Mouse (Mus musculus) A20 (cell line): ENCODE data around the gene Lars2.

Source experiments
- DNase-seq: peaks from one replicate; pipeline ENCODE4 v3.0.0-alpha.2; 2011; ENCODE audit warnings: low read depth, low spot score

Lars2 gene

DNA sequence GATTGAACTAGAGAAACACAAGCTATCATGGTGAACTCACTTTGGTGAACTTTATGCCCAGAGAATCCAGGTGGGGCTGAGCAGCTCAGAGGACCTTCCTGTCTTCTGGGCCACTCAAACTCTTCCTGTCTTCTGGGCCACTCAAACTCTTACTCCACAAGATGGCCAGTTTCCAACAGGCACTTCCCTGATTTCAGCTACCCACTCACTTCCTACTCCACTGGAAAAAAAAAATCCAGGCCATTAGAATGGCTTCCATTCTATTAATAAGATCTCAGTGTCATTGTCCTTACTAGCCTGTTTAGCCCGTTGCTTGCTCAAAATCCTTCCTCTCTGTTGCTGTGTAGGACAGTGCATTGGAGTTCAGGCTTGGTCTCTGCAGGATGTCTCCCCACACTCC is 108.8 kb downstream of the Lars2 start:
- DNase-seq, result no peak

DNA sequence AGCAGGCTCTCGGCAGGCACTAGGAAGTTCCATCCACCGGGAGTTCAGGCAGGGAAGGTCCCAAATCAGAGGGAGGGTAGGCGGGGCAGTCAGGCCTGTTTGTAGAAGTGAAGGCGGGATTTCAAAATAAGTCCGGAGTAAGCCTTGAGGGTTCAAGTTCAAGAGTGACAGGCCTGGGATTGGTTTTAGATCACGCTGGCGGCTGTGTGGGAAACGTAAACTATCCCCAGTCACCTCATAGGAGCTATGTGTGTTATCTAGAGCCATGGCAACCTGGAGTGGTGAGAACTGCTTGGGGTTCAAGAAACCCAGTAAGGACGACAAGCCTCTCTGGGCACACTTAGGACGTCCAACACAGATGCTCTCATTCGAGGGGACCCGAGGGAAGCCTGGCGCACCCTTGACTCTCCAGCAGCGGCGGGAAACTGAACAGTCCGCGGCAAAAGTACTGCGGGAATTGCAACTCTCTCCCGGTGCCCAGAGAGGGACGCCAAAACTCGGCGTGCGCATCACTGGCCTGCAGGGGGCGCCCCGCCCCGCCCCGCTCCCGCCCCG is 111.4 kb downstream of the Lars2 start:
- peak; percentile 68 for DNase-seq

DNA sequence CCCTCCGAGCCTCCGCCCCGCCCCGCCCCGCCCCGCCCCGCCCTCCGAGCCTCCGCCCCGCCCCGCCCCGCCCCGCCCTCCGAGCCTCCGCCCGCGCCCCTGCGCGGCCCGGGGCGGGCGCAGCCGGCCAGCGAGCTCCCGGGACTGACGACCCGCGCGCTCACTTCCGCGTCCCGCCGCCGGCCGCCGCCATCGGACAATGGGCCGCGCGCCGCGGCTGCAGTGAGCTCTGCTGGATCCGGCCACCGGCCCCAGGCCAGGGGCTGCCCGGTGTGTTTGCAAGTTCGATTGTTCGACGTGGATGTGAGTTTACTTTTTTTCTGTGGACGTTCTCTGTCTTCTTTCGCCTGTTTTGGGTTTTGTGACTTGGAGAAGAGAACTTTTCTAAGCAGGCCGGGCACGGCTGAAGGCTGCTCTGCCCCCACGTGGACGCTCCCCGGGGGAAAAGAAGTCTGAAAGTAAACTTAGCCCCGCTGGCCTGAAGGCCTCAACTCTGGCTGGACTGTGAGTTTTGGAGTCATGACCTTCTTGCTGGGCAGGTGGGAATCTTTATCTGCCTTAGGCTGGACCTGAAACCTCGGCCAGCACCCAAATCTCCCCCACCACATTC is 112.0 kb downstream of the Lars2 start, which contains the start of gene Limd1:
Gene Limd1, plus strand, starts transcription at position 121 of the 610 bp plus-strand sequence.
- DNase-seq, result peak; percentile 87

DNA sequence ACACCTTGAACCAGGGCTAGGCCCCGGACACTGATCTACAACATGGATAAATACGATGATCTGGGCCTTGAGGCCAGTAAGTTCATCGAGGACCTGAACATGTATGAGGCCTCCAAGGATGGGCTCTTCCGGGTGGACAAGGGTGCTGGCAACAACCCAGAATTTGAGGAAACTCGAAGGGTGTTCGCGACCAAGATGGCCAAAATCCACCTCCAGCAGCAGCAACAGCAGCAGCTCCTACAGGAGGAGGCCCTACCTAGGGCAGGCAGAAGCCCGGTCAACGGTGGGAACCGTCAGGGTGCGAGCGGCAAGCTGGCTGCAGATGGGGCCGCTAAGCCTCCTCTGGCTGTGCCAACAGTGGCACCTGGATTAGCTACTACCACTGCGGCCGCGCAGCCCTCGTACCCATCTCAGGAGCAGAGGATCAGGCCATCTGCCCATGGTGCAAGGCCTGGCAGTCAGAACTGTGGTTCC is 112.5 kb downstream of the Lars2 start:
- DNase-seq, result peak; percentile 77

DNA sequence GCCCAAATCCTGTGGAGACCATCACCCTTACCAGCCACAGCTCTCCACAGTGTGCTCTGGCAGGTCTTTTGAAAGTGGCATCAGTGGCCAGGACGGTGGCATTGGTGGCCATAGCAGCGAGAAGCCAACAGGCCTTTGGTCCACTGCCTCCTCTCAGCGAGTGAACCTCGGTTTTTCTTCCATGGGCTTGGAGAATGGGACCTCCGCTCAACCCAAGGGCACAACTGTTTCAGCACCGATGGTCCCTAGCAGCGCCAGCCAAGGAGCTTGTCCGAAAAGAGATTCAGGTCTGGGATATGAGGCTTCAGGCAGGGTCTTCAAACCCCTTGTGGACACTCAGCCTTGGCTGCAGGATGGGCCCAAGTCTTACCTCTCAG is 113.1 kb downstream of the Lars2 start:
- DNase-seq, result no peak

DNA sequence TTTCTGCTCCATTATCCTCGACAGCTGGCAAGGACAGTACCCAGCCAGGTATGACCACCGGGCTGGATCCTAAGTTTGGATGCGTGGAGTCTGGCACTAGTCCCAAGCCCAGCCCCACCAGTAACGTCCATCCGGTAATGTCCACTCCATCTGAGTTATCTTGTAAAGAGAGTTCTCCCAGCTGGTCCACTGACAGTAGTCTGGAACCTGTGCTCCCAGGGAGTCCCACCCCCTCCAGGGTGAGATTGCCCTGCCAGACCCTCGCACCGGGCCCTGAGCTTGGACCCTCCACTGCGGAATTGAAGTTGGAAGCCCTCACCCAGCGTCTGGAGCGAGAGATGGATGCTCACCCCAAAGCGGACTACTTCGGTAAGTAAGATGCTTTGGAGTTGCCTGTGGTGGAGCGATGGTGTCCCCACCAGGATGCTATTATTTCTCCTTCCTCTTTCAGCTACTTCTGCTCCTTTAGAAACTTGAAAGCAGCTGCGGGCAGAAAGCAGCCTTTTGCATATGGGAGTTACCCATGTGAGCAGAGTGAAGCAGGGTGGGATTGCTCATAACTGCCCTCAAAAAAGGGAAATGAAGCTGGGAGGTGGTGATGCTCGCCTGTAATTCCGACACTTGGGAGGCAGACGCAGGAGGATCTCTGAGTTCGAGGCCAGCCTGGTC is 113.7 kb downstream of the Lars2 start:
- peak; percentile 93 for DNase-seq

DNA sequence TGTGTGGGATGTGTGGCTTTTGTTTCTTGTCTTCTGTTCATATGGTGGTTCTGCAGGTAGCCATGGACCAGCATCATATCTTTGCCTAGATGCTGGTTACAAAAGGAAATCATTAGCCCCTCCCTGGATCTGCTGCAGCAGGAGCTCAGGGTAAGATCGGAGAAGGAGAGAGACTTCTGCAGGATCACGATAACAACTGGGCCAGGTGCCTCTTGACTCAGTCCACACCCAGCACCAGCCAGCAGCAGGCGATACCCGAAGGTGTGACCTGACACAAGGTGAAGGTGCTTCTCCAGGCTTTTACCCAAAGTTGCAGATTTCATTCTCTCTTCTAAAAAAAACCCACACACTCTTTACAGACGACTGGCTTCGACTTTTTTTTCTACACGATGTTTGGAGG is 114.4 kb downstream of the Lars2 start:
- DNase-seq, result peak; percentile 62

DNA sequence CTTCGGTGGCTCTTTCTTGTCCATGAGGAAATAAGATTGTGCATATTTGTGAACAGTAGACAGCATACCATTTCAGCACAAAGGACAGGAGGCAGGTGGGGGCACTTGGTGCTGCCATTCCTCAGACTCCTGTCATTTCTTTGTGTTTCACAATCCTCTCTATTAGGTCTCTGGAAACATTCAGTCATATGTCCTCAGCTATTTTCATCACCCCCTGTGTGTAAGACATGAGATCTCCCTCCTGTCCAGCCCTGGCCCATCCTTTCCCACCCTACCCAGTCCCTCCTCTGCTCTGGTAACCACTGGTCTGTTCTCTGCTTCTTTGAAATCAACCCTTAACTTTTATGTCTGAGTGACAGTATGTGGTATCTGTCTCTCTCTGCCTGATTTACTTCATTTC is 116.9 kb downstream of the Lars2 start:
- no peak for DNase-seq

DNA sequence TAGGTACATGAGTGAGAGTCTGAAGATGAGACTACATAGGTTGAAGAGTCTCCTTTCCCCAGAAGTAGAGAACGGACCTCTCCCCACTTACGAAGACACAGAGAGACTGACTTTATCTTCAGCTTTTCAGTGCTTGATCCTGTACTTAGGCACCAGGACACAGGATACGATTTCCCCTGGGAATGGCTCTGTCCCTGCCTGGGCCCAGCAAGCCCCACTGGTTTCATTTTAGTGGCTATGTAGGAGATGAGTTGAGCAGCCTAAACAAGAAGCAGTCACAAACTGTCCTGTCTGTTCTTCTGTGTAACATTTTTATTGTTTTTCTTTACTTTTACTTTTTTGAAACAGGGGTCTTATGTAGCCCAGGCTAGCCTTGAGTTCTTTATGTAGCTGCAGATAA is 118.1 kb downstream of the Lars2 start:
- no peak for DNase-seq

DNA sequence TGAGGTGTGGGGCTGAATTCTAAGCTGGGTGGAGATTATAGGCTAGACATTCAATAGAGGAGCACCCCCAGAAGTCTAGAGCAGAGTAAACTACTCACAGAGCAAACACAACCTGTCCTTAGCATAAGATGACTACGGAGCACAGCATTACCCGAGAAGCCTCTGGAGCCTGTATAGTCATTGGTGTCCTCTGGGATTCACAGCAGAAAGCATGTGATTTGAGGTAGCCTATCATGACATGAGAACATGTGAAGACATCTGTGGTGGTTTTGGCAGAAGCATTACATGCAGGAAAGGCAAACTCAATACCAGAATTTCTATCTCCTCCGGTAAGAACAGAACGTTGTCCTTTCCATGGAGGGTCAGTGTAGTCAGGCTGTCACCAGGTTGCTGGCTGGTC is 118.8 kb downstream of the Lars2 start:
- no peak for DNase-seq

DNA sequence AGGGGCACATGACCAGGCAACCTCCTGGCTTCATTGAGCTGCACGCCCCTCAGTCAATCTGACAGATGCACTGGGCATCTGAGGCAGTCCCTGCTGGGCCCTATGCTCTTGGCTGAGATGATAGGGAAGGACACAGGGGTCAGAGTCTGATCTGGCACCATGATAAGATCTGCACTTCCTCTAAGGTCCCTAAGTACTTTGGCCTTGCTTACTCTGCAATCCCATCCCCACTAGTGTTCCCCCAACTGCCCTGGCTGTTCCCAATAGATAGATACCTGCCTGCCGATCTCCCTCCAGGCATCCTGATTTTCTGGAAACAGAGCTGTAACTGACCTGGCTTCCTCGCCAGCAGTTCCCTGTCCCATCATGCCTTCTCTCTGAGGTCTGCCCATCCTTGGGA is 119.9 kb downstream of the Lars2 start:
- DNase-seq, result no peak

DNA sequence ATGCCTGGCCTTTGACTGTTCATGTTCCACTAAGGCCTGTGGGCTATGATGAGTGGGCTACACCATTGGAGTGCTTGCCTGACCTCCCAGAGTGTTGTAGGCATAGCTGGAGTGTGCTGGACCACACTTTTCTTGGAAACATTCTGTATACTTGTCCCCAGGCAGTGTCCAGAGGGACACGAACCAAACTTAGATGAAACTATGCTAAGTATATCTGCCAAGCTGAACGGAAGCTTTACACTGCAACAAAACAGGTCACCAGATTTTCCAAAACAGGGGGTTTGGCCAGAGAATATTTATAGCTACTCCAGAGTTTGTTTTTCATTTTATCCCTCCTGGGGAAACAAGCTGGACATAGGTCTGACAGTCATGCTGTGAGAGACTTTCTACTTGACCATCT is 122.3 kb downstream of the Lars2 start:
- DNase-seq, result no peak

DNA sequence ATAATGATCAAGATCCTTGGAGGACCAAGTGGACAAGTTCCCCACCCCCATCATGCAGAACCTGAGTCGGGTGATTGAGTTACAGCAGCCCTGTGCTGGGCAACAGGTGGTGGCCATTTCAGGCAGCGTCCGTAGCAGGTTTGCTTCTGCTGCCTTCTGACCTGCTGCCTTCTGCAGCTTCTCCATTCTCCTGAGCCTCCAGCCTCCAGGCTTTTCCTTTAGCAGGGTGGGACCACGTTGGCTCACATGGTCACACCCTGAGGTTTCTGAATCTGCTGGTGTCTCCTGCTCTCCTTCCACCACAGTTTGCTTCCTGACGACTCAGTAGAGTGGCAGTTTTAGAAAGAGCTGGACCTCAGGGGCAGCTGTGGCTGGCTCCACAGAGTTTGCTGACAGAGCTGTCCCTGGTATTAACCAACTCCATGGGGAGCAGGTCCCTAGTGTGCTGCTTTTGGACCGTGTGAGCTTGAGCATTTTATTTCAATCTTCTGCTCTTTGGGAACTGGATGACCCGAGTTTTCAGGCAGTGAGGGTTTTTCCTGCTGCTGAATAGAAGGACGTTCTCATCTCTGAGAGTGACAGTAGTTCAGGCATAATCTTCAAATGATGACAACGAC is 123.1 kb downstream of the Lars2 start:
- DNase-seq, result no peak

DNA sequence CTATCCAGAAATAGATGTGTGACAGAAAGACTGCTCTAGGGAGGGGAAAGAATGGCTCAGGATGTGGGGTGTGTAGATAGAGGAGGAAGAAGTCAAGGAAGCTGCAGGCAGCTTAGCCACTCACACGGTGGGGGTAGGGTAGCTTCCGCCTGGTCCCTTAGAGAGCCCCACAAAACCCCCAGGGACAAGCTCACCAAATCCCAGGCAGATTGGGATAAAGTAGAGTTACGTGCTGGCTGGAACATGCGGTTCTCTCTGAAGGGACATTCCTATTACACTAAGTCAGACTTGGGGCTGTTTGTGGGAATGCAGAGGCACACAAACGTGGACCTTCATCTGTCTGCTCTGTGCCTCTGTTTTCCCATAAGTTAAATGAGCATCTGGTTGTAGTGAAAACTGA is 124.2 kb downstream of the Lars2 start:
- no peak for DNase-seq

DNA sequence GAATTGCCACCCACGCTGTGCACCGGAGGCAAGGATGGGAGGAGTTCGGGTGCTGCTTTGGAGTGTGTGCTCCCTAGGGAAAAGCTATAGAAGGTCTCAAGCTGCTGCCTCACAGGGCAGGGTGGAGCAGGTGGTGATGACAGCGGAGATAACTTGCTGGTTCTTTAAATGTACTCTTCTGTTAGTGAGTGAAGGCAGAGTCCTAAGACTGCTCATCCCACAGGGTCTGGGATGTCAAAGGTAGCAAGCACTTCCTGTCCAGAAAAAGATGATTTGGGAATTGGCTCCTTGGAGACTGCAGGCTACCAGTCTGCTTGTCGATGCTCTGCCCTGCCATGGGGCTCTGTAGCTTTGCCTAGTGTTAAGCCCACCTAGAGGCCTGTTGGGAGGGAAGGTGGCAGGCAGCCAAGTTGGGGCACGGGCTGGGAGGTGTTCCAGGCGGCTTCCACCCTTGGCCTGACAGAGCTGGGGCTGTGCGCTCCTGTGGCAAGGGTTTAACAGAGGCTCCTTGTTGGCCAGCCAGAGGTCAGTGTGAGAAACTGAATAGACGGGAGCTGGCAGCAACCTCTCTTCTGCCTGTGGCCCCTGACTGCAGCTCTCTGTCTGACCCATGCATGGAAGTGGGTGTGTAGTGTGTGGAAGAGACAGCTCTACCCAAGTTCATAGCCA is 125.3 kb downstream of the Lars2 start:
- DNase-seq, result no peak

DNA sequence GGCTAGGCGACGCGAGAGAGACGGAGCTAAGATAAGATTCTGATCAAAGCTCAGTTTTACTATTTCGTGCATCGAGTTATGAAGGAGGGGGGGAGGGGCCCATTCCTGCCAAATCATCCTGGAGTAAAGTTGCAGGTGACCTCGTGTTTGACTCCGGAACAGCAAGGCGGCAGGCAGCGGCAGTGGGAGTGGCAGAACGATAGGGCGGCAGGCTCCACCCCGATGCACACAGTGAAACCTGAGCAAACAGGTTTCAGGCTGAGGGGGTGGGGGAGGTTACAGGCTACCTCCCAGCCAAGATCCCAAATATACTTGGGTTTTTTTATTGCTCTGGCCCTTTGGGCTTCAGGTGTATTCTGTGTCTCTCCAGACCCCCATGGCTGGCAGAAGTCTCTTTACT is 129.9 kb downstream of the Lars2 start:
- no peak for DNase-seq

DNA sequence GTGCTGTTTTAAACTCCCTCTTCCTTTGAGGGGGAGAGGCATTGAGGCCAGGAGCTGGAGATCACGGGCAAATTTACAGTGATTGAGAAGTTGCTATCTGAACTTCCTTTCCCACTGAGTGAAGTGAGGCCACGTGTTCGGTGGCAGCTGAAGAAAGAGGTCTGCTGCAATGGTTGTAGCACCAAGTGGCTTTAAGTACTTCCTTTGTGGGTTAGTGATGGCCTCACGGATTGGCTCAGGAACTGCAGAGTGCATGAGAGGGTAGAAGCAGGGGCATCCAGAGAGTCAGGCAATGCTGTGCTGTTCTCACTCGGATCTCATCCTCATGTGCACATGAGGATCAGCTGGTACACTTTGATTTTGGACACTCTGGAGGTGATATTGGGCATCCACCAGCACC is 131.2 kb downstream of the Lars2 start:
- DNase-seq, result no peak

DNA sequence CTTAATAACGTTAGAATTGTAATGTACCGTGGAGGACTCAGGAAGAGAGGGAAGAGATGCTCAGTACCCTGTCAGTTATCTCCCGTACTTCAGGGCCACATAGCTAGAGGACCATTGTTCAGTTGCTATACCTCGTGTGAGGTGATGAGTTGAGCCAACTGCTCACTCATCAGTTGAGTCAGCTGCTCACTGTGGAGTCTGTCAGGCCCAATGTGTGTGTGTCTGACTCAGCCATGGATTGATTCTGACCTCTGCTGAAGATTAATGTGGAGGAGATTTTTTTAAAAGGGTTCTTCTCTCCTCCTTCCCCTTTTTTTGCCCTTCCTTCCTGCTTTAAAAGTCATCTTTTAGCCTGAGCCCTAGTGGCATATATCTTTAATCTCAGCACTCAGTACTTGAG is 133.8 kb downstream of the Lars2 start:
- DNase-seq, result no peak

DNA sequence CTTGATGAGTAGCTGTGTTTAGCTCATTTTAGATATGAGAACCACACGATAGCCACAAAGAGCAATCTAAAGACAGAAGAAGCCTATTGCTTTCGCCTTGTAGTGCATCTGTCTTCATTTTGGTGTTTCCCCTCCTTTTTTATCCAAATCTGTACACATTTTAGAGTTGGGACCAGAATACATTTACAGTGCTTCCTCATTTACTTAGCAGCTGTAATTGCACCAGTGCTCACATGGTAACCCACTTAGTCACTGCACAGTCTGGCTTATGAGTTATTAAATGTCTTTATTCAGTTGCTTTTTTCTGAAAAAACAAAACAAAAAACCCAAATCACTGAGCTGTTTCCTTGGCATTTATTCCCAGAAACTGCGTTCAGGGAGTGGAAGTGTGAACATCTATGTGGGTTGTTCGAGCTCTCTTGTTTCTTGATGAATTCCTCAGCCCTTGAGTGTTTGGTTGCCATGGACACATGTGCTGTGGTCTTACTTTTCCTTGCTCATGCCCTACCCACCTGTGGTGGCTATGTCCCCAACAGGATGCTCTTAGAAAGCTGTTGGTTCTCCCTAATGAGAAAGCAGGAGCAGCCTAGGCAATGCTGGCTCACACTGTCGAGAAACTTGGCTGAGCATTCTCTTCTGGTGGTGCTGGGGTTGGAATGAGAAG is 136.6 kb downstream of the Lars2 start:
- DNase-seq, result peak; percentile 79

DNA sequence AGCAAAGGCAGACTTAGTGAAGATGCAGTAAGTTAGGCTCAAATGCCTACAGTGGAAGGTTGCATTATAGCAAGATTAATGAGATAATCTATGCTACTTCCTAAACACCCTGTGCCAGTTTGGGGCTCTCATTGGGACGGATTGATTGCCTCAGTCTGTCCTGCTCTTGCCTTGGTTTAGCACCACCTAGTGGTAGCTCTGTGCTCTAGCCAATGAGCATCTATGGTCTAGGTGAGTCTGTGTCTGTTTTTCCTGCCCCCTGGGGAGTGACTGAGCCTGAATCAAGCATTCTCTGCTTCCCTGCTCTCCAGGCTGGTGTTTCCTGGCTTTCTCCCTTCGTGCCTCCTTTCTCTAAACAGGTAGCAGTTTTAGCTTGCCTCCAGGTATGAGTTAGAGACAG is 137.6 kb downstream of the Lars2 start:
- peak; percentile 78 for DNase-seq

DNA sequence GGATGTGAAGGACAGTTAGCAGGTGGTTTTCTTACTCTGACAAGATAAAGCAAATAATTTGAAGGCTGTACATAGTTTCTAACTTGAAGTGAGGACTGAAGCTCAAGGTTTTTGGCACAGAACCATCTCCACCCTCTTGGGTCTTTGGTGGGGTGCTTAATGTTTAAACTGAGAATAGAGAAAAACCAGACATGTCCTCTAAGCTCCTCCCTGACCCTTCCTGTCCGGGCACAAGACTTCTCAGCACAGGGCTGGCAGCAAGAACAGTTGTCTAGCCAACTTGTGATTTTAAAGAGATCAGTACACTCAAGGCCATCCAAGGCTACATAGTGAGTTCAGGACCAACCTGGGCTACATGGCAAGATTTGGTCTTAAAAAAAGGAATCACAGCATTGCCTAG is 138.9 kb downstream of the Lars2 start:
- DNase-seq, result no peak
